ENCODE assay signal across 29 mouse cellular contexts in the genomic region with DNA sequence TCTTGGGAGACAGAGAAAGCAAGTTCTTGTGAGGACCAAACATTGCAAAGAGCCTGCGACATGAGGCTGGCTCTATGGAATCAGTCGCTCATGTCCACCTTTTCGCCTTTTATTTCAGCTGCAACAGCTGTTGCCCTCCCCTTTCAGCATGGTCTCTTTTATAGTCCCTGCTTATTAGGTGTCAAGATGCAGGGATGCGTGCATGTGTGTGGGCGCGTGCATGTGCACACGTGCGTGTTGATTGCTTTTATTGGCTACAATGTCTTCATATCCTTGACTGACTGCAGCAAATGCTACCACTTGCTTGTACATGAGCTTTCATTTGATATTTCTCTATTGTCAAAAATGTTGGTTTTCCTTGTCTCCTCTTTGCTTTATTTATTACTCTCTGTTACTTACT.
A peak's percentile ranks its signal among the peaks of the same experiment; 100 is the strongest.
DNase-seq lines count a peak whose midpoint lies in the region; ATAC-seq and TF ChIP-seq lines count a peak whose summit lies in the region.
"Had no signal": no experiment of that assay in that cellular context is flagged by ENCODE, and none has a peak within 500 bp of the region (broad histone marks: within the 10 kb centered on the region; RNA-seq: fewer than 3 reads in every experiment).

No protein-coding gene starts in this region.

- WGBS in kidney, embryonic 14.5 days, result 52% methylated on average over 8 of the region's 8 CpGs
- WGBS in limb, embryonic 11.5 days, result 66% methylated on average over 8 of the region's 8 CpGs
- WGBS in limb, embryonic 10.5 days, result 90% methylated on average over 8 of the region's 8 CpGs
- WGBS in limb, embryonic 13.5 days, result 58% methylated on average over 8 of the region's 8 CpGs
- 95% methylated on average over 8 of the region's 8 CpGs for WGBS in thymus, adult 2 months

- DNase-seq in kidney, adult 8-10 months, result no peak
- no peak for DNase-seq in limb, embryonic 11.5 days (ENCODE audit: low spot score)
- no peak for DNase-seq in limb, embryonic 10.5 days (ENCODE audit: low spot score)
- no peak for DNase-seq in thymus, adult 2 months
- DNase-seq: adrenal gland, adult 2 months; adrenal gland, postnatal 36 days; cerebellum, adult 8-10 months; cerebellum, postnatal 25 days; gastrocnemius, adult 2 months; heart, adult 2 months; heart, postnatal 4 days; kidney, adult 2 months; layer of hippocampus, adult 9-11 months; liver, postnatal 0 days; lung, postnatal 36 days; right cerebral cortex, postnatal 25 days; thymus, postnatal 25 days had no signal

- H3K4me2 ChIP-seq in kidney, embryonic 14.5 days (replicated peaks; ENCODE audit: low read depth, low read length), result no peak overlapping the region
- no peak overlapping the region for H3K4me2 ChIP-seq in limb, embryonic 11.5 days (ENCODE audit: low read depth, severe bottlenecking)
- H3K4me2 ChIP-seq in limb, embryonic 13.5 days (replicated peaks), result no peak overlapping the region
- H3K4me2 ChIP-seq: embryonic facial prominence, embryonic 15.5 days; heart, embryonic 12.5 days; hindbrain, embryonic 14.5 days; liver, embryonic 12.5 days; midbrain, embryonic 13.5 days had no signal

- no peak overlapping the region for H3K27ac ChIP-seq in kidney, embryonic 14.5 days (ENCODE audit: low read depth, low read length)
- H3K27ac ChIP-seq in limb, embryonic 11.5 days (replicated peaks; ENCODE audit: low read depth, low read length), result no peak overlapping the region
- no peak overlapping the region for H3K27ac ChIP-seq in limb, embryonic 10.5 days
- H3K27ac ChIP-seq in limb, embryonic 13.5 days, result no peak overlapping the region
- H3K27ac ChIP-seq in thymus, adult 2 months (ENCODE audit: control insufficient read depth, insufficient read depth, low read length), result no peak overlapping the region
- H3K27ac ChIP-seq: embryonic facial prominence, embryonic 10.5 days; embryonic facial prominence, embryonic 15.5 days; gastrocnemius, adult 2 months; heart, adult 2 months; hindbrain, embryonic 14.5 days; liver, embryonic 12.5 days; midbrain, embryonic 13.5 days had no signal

- peak; percentile 28; the same call in 1 of the 2 replicates for ATAC-seq in kidney, embryonic 14.5 days (ENCODE audit: low FRiP score, low TSS enrichment)
- 0 out of 2 replicates have a peak, but pooled peaks have one; percentile 26 for ATAC-seq in limb, embryonic 11.5 days (ENCODE audit: insufficient number of reproducible peaks, low FRiP score, low TSS enrichment, low read depth)
- peak; percentile 51; the same call in 1 of the 2 replicates for ATAC-seq in limb, embryonic 13.5 days (ENCODE audit: low FRiP score, low read depth)
- ATAC-seq in cerebellum, adult (ENCODE audit: insufficient number of reproducible peaks, low FRiP score, low TSS enrichment), result no peak
- ATAC-seq: activated CD4-positive, CD25-positive, alpha-beta regulatory T cell, adult 4 months; inflammation-experienced regulatory T-cells, adult 6 months; liver, embryonic 12.5 days; liver, postnatal 0 days; midbrain, embryonic 13.5 days had no signal

- no peaks in the 10 kb centered on the region for H3K9me3 ChIP-seq in kidney, embryonic 14.5 days (ENCODE audit: control insufficient read depth, low read length)
- H3K9me3 ChIP-seq in limb, embryonic 11.5 days (ENCODE audit: control insufficient read depth, low read length), result no peaks in the 10 kb centered on the region
- no peaks in the 10 kb centered on the region for H3K9me3 ChIP-seq in limb, embryonic 10.5 days (replicated peaks)
- H3K9me3 ChIP-seq in limb, embryonic 13.5 days, result no peaks in the 10 kb centered on the region
- H3K9me3 ChIP-seq: embryonic facial prominence, embryonic 10.5 days; embryonic facial prominence, embryonic 15.5 days; heart, embryonic 12.5 days; liver, embryonic 12.5 days; midbrain, embryonic 13.5 days had no signal

- H3K4me3 ChIP-seq in kidney, embryonic 14.5 days (ENCODE audit: low read length), result no peak overlapping the region
- no peak overlapping the region for H3K4me3 ChIP-seq in limb, embryonic 11.5 days (ENCODE audit: low read depth, low read length)
- no peak overlapping the region for H3K4me3 ChIP-seq in limb, embryonic 10.5 days
- no peak overlapping the region for H3K4me3 ChIP-seq in limb, embryonic 13.5 days
- H3K4me3 ChIP-seq in thymus, adult 2 months (ENCODE audit: control insufficient read depth, insufficient read depth, low read length), result no peak overlapping the region
- H3K4me3 ChIP-seq: embryonic facial prominence, embryonic 10.5 days; embryonic facial prominence, embryonic 15.5 days; gastrocnemius, adult 2 months; heart, adult 2 months; heart, embryonic 12.5 days; liver, embryonic 12.5 days; midbrain, embryonic 13.5 days had no signal

- no peak for TF ChIP-seq POLR2A in thymus, adult 2 months (IDR thresholded peaks at IDR 0.05; ENCODE audit: control insufficient read depth, extremely low read depth, insufficient read depth, low read length, poor library complexity)

- 0 out of 2 replicates have a peak, but pooled peaks cover 8% of the 10 kb centered on the region for H3K4me1 ChIP-seq in kidney, embryonic 14.5 days (ENCODE audit: control insufficient read depth, insufficient read depth, low read length)
- H3K4me1 ChIP-seq in limb, embryonic 11.5 days (ENCODE audit: control insufficient read depth, insufficient read depth, low read length), result no peaks in the 10 kb centered on the region
- no peaks in the 10 kb centered on the region for H3K4me1 ChIP-seq in limb, embryonic 10.5 days
- H3K4me1 ChIP-seq in limb, embryonic 13.5 days, result peaks cover 20% of the 10 kb centered on the region; the same call in 1 of the 2 replicates
- peaks cover 6% of the 10 kb centered on the region; the same call in 1 of the 2 replicates for H3K4me1 ChIP-seq in thymus, adult 2 months (replicated peaks; ENCODE audit: control insufficient read depth, insufficient read depth, low read length)
- H3K4me1 ChIP-seq: embryonic facial prominence, embryonic 10.5 days had no signal

- H3K9ac ChIP-seq in kidney, embryonic 14.5 days (ENCODE audit: low read depth, low read length), result no peak overlapping the region
- no peak overlapping the region for H3K9ac ChIP-seq in limb, embryonic 11.5 days (ENCODE audit: low read length)
- no peak overlapping the region for H3K9ac ChIP-seq in limb, embryonic 13.5 days
- H3K9ac ChIP-seq: embryonic facial prominence, embryonic 15.5 days; heart, embryonic 12.5 days; hindbrain, embryonic 14.5 days; liver, embryonic 12.5 days; liver, postnatal 0 days; midbrain, embryonic 13.5 days had no signal

- no peak for TF ChIP-seq CTCF in thymus, adult 2 months (IDR thresholded peaks at IDR 0.05; ENCODE audit: borderline replicate concordance, control insufficient read depth, extremely low read depth, insufficient read depth, low read length, poor library complexity)

- H3K27me3 ChIP-seq in kidney, embryonic 14.5 days (ENCODE audit: control insufficient read depth, insufficient read depth, low read length), result no peaks in the 10 kb centered on the region
- no peaks in the 10 kb centered on the region for H3K27me3 ChIP-seq in limb, embryonic 11.5 days (ENCODE audit: control insufficient read depth, insufficient read depth, low read length)
- H3K27me3 ChIP-seq in limb, embryonic 10.5 days (ENCODE audit: low read depth, poor library complexity, severe bottlenecking), result no peaks in the 10 kb centered on the region
- no peaks in the 10 kb centered on the region for H3K27me3 ChIP-seq in limb, embryonic 13.5 days
- no peaks in the 10 kb centered on the region for H3K27me3 ChIP-seq in thymus, adult 2 months (ENCODE audit: control insufficient read depth, insufficient read depth, low read length)
- H3K27me3 ChIP-seq: CH12.LX; embryonic facial prominence, embryonic 15.5 days; heart, embryonic 12.5 days; liver, embryonic 12.5 days; midbrain, embryonic 13.5 days had no signal

- no peaks in the 10 kb centered on the region for H3K36me3 ChIP-seq in kidney, embryonic 14.5 days (ENCODE audit: control insufficient read depth, insufficient read depth, low read length)
- H3K36me3 ChIP-seq in limb, embryonic 11.5 days (ENCODE audit: control insufficient read depth, insufficient read depth, low read length), result no peaks in the 10 kb centered on the region
- no peaks in the 10 kb centered on the region for H3K36me3 ChIP-seq in limb, embryonic 10.5 days
- H3K36me3 ChIP-seq in limb, embryonic 13.5 days, result no peaks in the 10 kb centered on the region
- H3K36me3 ChIP-seq in thymus, adult 2 months (ENCODE audit: control insufficient read depth, insufficient read depth, low read length), result no peaks in the 10 kb centered on the region
- H3K36me3 ChIP-seq: embryonic facial prominence, embryonic 15.5 days; heart, embryonic 12.5 days; liver, embryonic 12.5 days had no signal
